Mouse (Mus musculus) embryo, embryonic 9.5 days (tissue): ENCODE measurements around the gene Cela3b.
A peak's percentile ranks its signal among the peaks of the same experiment; 100 is the strongest.
"Not testable (repeated sequence)": the region's sequence is repeated elsewhere in the genome, so short reads cannot be mapped to it uniquely, and the experiment has no call there.

Source experiments
- DNase-seq: peaks from one replicate; pipeline ENCODE4 v3.0.0-alpha.2; 2017; ENCODE audit errors: extremely low spot score

Cela3b gene

GRCm38 (mm10) chr4:137417712-137418564 is 12.4 kb downstream of the Cela3b start:
- no peak for DNase-seq

DNA sequence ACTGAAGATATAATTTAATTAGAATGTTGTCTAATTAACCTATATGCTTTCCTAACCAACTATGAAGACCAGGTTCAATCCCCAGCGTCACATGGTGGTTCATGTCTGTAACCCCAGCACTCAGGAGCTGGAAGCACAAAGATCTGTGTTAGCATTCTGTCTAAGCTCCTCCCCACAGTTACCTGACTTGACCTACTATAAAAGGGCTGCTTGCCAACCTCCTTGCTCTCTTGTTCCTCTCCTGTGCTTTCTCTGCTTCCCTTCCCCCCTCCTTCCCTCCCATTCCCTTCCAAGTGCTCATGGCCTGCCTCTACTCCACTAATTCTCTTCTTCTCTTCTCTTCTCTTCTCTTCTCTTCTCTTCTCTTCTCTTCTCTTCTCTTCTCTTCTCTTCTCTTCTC is 15.4 kb downstream of the Cela3b start:
- DNase-seq, result no peak

GRCm38 (mm10) chr4:137412185-137412709 is 18.1 kb downstream of the Cela3b start:
- not testable (repeated sequence) for DNase-seq

- DNase-seq, result no peak
These were observed 20.6 kb downstream of the Cela3b start, which contains the start of gene Cela3a for GRCm38 (mm10) chr4:137409691-137410090. TSS of gene Cela3a (minus strand) at chr4:137409791.

GRCm38 (mm10) chr4:137405571-137405970 is 24.8 kb downstream of the Cela3b start:
- DNase-seq, result no peak

DNA sequence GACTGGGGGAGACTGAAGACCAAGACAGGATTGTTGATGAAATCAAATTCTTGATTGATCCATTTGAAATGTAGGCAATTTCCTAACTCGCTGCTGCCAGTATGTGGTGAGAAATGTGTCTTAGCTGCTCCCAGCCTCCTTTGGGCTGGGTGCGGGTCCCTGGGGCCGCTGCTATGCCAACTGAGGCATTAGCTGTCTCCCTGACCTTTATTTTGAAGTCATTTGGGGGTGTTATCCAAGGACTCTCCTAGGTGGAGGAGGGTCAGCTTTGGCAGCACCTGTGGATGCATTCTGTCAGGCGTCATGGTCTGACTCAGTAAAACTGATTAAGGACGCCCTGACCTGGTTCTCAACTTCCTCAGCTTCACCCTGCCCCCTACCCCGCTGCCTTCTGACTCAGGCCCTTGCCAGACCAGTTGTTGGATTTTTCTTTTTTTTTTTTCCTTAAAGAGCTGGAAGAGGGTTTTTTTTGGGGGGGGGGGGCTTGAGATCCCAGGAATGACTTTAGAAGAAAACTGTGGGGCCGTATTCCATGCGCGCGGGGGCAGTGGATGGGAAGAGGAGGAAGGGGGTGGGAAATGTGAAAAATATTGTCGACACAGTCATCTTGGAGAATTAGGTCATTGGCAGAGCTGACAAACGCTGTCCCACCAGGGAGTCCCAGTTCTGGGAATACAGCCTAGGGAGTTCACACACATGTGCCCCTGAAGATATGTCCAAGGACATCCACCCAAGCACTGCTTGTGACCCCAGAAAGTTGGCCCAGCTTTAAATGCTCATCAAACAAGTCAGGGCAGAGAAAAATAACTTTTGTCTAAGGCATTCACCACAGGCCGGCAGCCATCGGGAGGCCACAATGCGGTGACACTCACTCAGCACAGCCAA is 33.5 kb downstream of the Cela3b start:
- no peak for DNase-seq

- no peak for DNase-seq
These were observed 36.8 kb downstream of the Cela3b start for GRCm38 (mm10) chr4:137393378-137394135.

- DNase-seq, result no peak
These were observed 37.5 kb downstream of the Cela3b start for GRCm38 (mm10) chr4:137392874-137393273.

GRCm38 (mm10) chr4:137391287-137391686 is 39.1 kb downstream of the Cela3b start:
- no peak for DNase-seq

GRCm38 (mm10) chr4:137390196-137390595 is 40.1 kb downstream of the Cela3b start:
- DNase-seq, result no peak

- DNase-seq, result no peak
These were observed 41.4 kb downstream of the Cela3b start for GRCm38 (mm10) chr4:137388983-137389382.

GRCm38 (mm10) chr4:137388059-137388794 is 42.1 kb downstream of the Cela3b start:
- peak; percentile 91 for DNase-seq

GRCm38 (mm10) chr4:137387482-137388058 is 42.8 kb downstream of the Cela3b start:
- no peak for DNase-seq

GRCm38 (mm10) chr4:137380702-137381605 is 49.4 kb downstream of the Cela3b start:
- DNase-seq, result peak; percentile 54

DNA sequence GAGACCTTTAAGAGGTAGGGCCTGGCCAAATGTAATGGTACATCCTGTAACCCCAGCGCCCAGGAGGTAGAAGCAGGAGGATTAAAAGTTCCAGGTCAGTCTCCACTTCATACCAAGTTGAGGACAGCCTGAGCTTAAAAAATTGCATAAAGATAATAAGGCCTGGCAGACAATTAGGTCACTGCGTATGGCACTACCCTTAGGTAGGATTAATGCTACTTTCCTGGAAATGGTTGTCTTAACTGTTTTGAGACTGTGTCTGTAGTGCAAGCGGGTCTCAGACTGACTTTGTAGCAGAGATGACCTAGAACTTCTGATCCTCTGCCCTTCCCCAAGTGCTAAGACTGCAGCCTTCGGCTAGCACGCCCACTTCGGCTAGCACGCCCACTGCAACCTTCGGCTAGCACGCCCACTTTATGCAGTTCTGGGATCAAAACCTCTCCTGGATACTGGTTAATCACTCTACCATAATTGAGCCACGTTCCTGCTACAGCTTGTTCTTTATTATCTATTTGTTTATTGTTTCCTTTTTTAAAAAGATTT is 50.6 kb downstream of the Cela3b start:
- no peak for DNase-seq

DNA sequence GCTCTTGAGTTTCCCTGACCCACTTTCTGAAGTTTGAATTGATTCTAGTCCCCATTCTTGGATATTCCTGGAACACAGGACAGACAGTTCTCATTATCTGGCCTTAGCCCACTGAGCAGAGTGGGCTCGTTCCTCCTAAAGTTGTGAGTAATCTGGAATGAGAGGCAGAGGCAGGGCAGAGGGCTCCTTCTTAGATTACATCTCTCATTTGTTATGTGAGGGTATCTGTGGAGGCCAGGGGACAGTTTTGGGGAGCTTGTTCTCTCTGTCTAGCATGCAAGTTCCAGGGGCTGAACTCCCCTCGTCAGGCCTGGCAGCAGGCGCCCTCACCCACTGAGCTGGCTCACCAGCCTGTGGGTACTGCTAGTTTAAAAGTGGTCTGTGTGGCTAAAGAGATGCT is 51.3 kb downstream of the Cela3b start:
- DNase-seq, result no peak

DNA sequence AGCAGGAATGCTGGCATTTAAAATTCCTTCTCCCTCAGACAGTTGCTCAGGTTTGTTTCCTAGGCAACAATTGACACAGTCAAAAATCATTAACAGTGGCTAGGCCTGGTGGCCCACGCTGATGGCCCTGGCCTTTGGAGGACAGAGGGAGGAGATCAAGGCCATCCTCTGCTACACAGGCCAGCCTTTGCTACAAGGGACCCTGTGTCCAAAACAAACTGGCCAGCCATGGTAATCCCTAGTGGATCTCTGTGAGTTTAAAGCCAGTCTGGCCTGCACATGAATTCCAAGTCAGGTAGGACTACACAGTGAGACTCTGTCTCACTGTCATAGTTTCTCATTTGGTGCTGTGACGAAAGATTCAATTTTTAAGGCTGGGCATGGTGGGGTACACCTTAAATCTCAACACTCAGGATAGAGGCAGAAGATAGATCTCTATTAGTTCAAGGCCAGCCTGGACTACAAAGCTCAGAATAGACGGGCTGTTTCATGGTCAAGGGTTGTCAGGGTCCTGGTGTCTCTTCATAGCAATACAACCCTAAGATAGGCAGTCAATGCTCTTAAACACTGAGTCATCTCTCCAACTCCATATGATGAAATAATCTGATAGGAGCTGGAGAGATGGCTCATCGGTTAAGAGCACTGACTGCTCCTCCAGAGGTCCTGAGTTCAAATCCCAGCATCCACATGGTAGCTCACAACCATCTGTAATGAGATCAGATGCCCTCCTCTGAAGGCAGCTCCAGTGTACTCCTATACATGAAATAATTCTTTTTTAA is 52.6 kb downstream of the Cela3b start:
- no peak for DNase-seq

- no peak for DNase-seq
These were observed 53.6 kb downstream of the Cela3b start for GRCm38 (mm10) chr4:137376778-137377177.
